Mouse (Mus musculus) liver, embryonic 14 days (tissue): ENCODE data around the gene Fam49a. TPM values are rescaled to one million over a fixed set of nuclear protein-coding genes. Genes with fewer than 3 reads are reported as not detected.

Experiments
- polyA plus RNA-seq: library from polyadenylated mRNA; depleted of rRNA; stranded (reverse); fragments of >200 nt; gene quantifications from 2 replicates; pipeline ENCODE4 v1.2.3, GENCODE M21; 2012; rRNA removed

Fam49a gene
- 0.76 and 1.4 TPM in 2 replicates for polyA plus RNA-seq

DNA sequence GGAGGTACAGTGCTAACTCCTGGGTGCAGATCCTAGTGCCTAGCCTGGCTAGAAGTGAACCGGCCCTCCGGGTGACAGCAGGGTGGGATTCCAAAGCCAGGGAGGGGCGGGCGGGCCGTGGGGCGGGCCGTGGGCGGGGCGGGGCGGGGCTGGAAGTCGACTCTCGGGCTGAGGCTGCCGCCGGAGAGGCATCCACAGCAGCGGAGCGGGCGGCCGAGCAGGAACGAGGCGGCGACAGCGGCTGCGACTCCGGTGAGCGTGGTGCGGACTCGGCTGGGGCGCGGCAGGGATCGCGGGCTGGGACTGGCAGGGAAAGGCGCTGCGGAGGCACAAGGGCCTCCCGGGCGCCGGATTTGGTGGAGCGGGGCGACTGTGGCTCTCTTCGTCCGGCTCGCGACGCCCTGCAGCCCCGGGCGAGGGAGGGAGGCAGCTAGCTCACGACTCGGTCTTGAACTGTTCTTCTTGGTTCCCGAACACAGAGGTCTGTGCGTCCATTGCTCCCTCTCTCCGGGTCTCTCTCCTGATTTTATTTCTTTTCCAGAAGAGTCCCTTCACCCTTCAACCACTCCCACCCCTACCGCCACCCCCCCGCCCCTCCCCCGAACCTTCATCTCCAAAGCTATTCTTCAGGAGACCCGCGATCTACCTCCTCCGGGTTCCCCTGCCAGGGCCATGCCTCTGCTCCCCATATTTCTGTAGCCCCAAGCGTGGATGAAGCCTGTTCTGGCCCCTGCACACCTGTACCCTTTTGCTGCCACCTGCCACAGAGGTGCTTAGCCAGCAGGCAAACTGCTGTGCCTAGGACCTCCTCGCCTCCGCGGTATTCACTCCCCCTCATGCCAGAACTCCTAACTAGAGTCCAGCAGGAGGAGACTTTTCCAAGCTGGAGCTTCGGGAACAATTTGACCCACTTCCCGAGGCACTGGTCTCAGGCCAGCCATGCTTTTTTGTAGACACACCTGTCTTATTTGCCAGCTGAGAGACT, at the start of gene Fam49a:
TSS of gene Fam49a (plus strand) at position 153 of the 985 bp plus-strand sequence.

